Mouse (Mus musculus): ENCODE results near the gene 1110051M20Rik. TPM values are rescaled to one million over a fixed set of nuclear protein-coding genes. Genes with fewer than 3 reads are reported as not detected.
A peak's percentile ranks its signal among the peaks of the same experiment; 100 is the strongest.

Gene 1110051M20Rik
- polyA plus RNA-seq, 1 experiment from 2014 or later = 178 TPM

DNA sequence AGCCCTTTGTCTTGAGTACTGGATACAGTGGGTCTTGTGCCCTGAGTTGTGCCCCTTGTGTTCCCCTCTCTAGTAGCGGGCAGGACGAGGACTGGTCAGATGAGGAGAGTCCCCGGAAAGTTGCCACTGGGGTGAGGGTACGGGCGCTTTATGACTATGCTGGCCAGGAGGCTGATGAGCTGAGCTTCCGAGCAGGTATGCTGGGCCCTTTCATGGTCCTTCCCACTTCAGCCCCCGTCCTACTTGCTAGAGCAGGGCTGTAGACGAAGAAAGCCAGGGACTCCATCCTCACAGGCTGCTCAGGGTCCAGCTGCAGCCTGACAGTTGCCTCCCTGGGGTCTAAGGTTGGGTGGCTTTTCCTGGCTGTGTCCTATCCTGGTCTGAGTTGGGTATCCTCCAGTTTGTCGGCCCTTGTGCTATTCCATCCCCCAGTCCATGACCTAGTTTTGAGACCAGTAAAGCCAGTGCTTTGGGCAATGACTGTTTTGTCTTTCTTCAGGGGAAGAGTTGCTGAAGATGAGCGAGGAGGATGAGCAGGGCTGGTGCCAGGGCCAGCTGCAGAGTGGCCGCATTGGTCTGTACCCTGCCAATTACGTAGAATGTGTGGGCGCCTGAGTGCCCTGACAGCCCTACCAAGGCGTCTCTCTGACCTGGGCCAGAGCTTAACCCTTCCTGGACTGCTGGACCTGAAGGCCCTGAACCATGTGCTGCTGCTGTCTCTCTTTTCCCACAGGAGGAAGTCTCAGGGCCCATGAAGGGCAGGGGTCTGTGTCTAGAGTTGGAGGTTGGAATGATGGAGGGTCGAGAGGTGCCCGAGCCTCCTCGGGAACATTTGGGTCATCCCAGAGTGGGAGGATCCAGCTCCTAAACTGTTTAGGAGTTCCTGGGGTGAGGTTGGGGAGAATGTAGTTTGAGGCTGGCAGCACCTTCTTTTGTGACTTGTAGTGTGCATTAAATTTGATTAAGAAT is 180.5 kb downstream of the 1110051M20Rik start:
- Histone ChIP-seq H3K4me3 (ENCODE audit: low read depth, low read length) (peak overlapping the region; percentile 69), H3K27me3 (ENCODE audit: control insufficient read depth, insufficient read depth, low read depth, low read length) (no peaks in the 10 kb centered on the region), H3K4me2 (ENCODE audit: low read length) (peak overlapping the region; percentile 63), H3K9ac (ENCODE audit: low read depth, low read length) (peak overlapping the region; percentile 52; the same call in 1 of the 2 replicates), H3K27ac (ENCODE audit: low read length) (peak overlapping the region; percentile 93), H3K9me3 (replicated peaks; ENCODE audit: control insufficient read depth, low read length, poor library complexity, severe bottlenecking) (no peaks in the 10 kb centered on the region), H3K4me1 (ENCODE audit: control insufficient read depth, insufficient read depth, low read length) (peaks cover 16% of the 10 kb centered on the region), H3K36me3 (ENCODE audit: control insufficient read depth, insufficient read depth, low read length) (peaks cover 16% of the 10 kb centered on the region)
- ATAC-seq = peak; percentile 8
- WGBS = 90% methylated on average over 17 of the region's 17 CpGs

DNA sequence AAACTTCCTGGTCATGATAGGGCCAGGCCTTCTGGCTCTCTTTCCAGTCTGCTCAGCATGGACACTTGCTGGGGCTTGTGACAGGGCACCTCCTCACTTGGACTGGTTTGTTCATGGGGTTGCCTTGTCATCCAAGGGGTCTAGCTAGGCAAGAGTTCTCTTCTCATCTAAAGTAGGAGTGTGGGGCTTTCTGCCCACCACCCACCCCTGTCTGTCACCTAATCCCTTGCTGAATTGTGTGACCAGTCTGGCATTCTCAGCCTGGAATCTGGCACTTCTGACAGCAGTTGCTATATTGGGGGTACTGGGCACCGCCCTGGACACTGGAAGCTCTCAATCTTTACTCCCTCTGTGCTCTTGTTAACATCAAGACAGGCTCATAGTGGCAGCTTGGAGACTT is 185.0 kb downstream of the 1110051M20Rik start:
- H3K4me2 ChIP-seq (ENCODE audit: low read length) = no peak overlapping the region
- no peak overlapping the region for H3K27ac ChIP-seq (ENCODE audit: low read length)
- peaks cover 31% of the 10 kb centered on the region for H3K4me1 ChIP-seq (ENCODE audit: control insufficient read depth, insufficient read depth, low read length)
- no peak overlapping the region for H3K9ac ChIP-seq (ENCODE audit: low read depth, low read length)
- WGBS = 96% methylated on average over 1 of the region's 1 CpGs
- ATAC-seq = no peak
- no peaks in the 10 kb centered on the region for H3K9me3 ChIP-seq (replicated peaks; ENCODE audit: control insufficient read depth, low read length, poor library complexity, severe bottlenecking)
- no peaks in the 10 kb centered on the region for H3K36me3 ChIP-seq (ENCODE audit: control insufficient read depth, insufficient read depth, low read length)
- H3K27me3 ChIP-seq (ENCODE audit: control insufficient read depth, insufficient read depth, low read depth, low read length) = peaks cover 19% of the 10 kb centered on the region
- H3K4me3 ChIP-seq (ENCODE audit: low read depth, low read length) = no peak overlapping the region

GRCm38 (mm10) chr2:91258830-91259229 is 185.7 kb downstream of the 1110051M20Rik start:
- no peaks in the 10 kb centered on the region for H3K36me3 ChIP-seq (ENCODE audit: control insufficient read depth, insufficient read depth, low read length)
- no peaks in the 10 kb centered on the region for H3K9me3 ChIP-seq (replicated peaks; ENCODE audit: control insufficient read depth, low read length, poor library complexity, severe bottlenecking)
- H3K4me3 ChIP-seq (ENCODE audit: low read depth, low read length) = no peak overlapping the region
- no peak for ATAC-seq
- no peak overlapping the region for H3K4me2 ChIP-seq (ENCODE audit: low read length)
- H3K27ac ChIP-seq (ENCODE audit: low read length) = no peak overlapping the region
- H3K4me1 ChIP-seq (ENCODE audit: control insufficient read depth, insufficient read depth, low read length) = peaks cover 27% of the 10 kb centered on the region
- H3K27me3 ChIP-seq (ENCODE audit: control insufficient read depth, insufficient read depth, low read depth, low read length) = peaks cover 22% of the 10 kb centered on the region
- WGBS = 61% methylated on average over 1 of the region's 1 CpGs
- H3K9ac ChIP-seq (ENCODE audit: low read depth, low read length) = no peak overlapping the region

GRCm38 (mm10) chr2:91258054-91258453 is 186.4 kb downstream of the 1110051M20Rik start:
- WGBS = 70% methylated on average over 5 of the region's 5 CpGs
- ATAC-seq = peak; percentile 29; the same call in 1 of the 2 replicates
- Histone ChIP-seq H3K4me2 (ENCODE audit: low read length) (peak overlapping the region; percentile 99), H3K9ac (ENCODE audit: low read depth, low read length) (no peak overlapping the region), H3K36me3 (ENCODE audit: control insufficient read depth, insufficient read depth, low read length) (no peaks in the 10 kb centered on the region), H3K4me1 (ENCODE audit: control insufficient read depth, insufficient read depth, low read length) (peaks cover 27% of the 10 kb centered on the region), H3K4me3 (ENCODE audit: low read depth, low read length) (no peak overlapping the region), H3K27me3 (ENCODE audit: control insufficient read depth, insufficient read depth, low read depth, low read length) (peaks cover 22% of the 10 kb centered on the region), H3K9me3 (replicated peaks; ENCODE audit: control insufficient read depth, low read length, poor library complexity, severe bottlenecking) (no peaks in the 10 kb centered on the region), H3K27ac (ENCODE audit: low read length) (0 out of 2 replicates have a peak overlapping the region, but pooled peaks have one; percentile 46)

- peaks cover 27% of the 10 kb centered on the region for H3K4me1 ChIP-seq (ENCODE audit: control insufficient read depth, insufficient read depth, low read length)
- no peaks in the 10 kb centered on the region for H3K36me3 ChIP-seq (ENCODE audit: control insufficient read depth, insufficient read depth, low read length)
- peak overlapping the region; percentile 56 for H3K4me3 ChIP-seq (ENCODE audit: low read depth, low read length)
- peak; percentile 38 for ATAC-seq
- no peaks in the 10 kb centered on the region for H3K9me3 ChIP-seq (replicated peaks; ENCODE audit: control insufficient read depth, low read length, poor library complexity, severe bottlenecking)
- peak overlapping the region; percentile 46; the same call in 1 of the 2 replicates for H3K27ac ChIP-seq (ENCODE audit: low read length)
- under 1% methylated on average over 22 of the region's 22 CpGs for WGBS
- H3K4me2 ChIP-seq (ENCODE audit: low read length) = peak overlapping the region; percentile 99
- peak overlapping the region; percentile 68 for H3K9ac ChIP-seq (ENCODE audit: low read depth, low read length)
- peaks cover 22% of the 10 kb centered on the region for H3K27me3 ChIP-seq (ENCODE audit: control insufficient read depth, insufficient read depth, low read depth, low read length)
These were observed 187.2 kb downstream of the 1110051M20Rik start for GRCm38 (mm10) chr2:91257126-91257980.

GRCm38 (mm10) chr2:91256256-91257125 is 188.0 kb downstream of the 1110051M20Rik start:
- no peaks in the 10 kb centered on the region for H3K9me3 ChIP-seq (replicated peaks; ENCODE audit: control insufficient read depth, low read length, poor library complexity, severe bottlenecking)
- H3K4me3 ChIP-seq (ENCODE audit: low read depth, low read length) = peak overlapping the region; percentile 56
- H3K36me3 ChIP-seq (ENCODE audit: control insufficient read depth, insufficient read depth, low read length) = no peaks in the 10 kb centered on the region
- peaks cover 27% of the 10 kb centered on the region for H3K4me1 ChIP-seq (ENCODE audit: control insufficient read depth, insufficient read depth, low read length)
- peak overlapping the region; percentile 68 for H3K9ac ChIP-seq (ENCODE audit: low read depth, low read length)
- peak; percentile 43 for ATAC-seq
- H3K4me2 ChIP-seq (ENCODE audit: low read length) = peak overlapping the region; percentile 99
- WGBS = 2% methylated on average over 52 of the region's 52 CpGs
- H3K27ac ChIP-seq (ENCODE audit: low read length) = peak overlapping the region; percentile 32; the same call in 1 of the 2 replicates
- H3K27me3 ChIP-seq (ENCODE audit: control insufficient read depth, insufficient read depth, low read depth, low read length) = peaks cover 22% of the 10 kb centered on the region

- H3K4me2 ChIP-seq (ENCODE audit: low read length) = peak within 1 kb of the TSS; percentile 99
- H3K27me3 ChIP-seq (ENCODE audit: control insufficient read depth, insufficient read depth, low read depth, low read length) = peaks cover 22% of the 10 kb centered on the region
- ATAC-seq = peak; percentile 30; the same call in 1 of the 2 replicates
- WGBS = 2% methylated on average over 27 of the region's 27 CpGs
- H3K36me3 ChIP-seq (ENCODE audit: control insufficient read depth, insufficient read depth, low read length) = no peaks in the 10 kb centered on the region
- peaks cover 27% of the 10 kb centered on the region for H3K4me1 ChIP-seq (ENCODE audit: control insufficient read depth, insufficient read depth, low read length)
- H3K4me3 ChIP-seq (ENCODE audit: low read depth, low read length) = peak within 1 kb of the TSS; percentile 56
- H3K9me3 ChIP-seq (replicated peaks; ENCODE audit: control insufficient read depth, low read length, poor library complexity, severe bottlenecking) = no peaks in the 10 kb centered on the region
- peak within 1 kb of the TSS; percentile 68 for H3K9ac ChIP-seq (ENCODE audit: low read depth, low read length)
- H3K27ac ChIP-seq (ENCODE audit: low read length) = 0 out of 2 replicates have a peak within 1 kb of the TSS, but pooled peaks have one; percentile 32
These were observed 188.8 kb downstream of the 1110051M20Rik start, which contains the start of gene Pacsin3 for GRCm38 (mm10) chr2:91255661-91256150. Gene Pacsin3 (plus strand): TSS chr2:91255954.

Data from midbrain, embryonic 16.5 days (tissue).